15 mouse cellular contexts compared by ENCODE assay signal in genomic region chr5:133890728-133891127, GRCm38 (mm10).
DNase-seq lines count a peak whose midpoint lies in the region; ATAC-seq and TF ChIP-seq lines count a peak whose summit lies in the region.
"Had no signal": no experiment of that assay in that cellular context is flagged by ENCODE, and none has a peak within 500 bp of the region (broad histone marks: within the 10 kb centered on the region; RNA-seq: fewer than 3 reads in every experiment).

No protein-coding gene starts in this region.

- no peaks in the 10 kb centered on the region for H3K27me3 ChIP-seq in forebrain, embryonic 13.5 days
- peaks cover 8% of the 10 kb centered on the region; the same call in 1 of the 2 replicates for H3K27me3 ChIP-seq in forebrain, embryonic 12.5 days
- H3K27me3 ChIP-seq in forebrain, embryonic 16.5 days (replicated peaks; ENCODE audit: control insufficient read depth, insufficient read depth, low read length): no peaks in the 10 kb centered on the region
- no peaks in the 10 kb centered on the region for H3K27me3 ChIP-seq in embryonic facial prominence, embryonic 10.5 days (replicated peaks; ENCODE audit: low read depth, poor library complexity, severe bottlenecking)
- H3K27me3 ChIP-seq: heart, embryonic 12.5 days; hindbrain, embryonic 15.5 days had no signal

- no peak for DNase-seq in layer of hippocampus, adult 2 months (ENCODE audit: low spot score in 2 of 2)
- no peak for DNase-seq in layer of hippocampus, postnatal 25 days (ENCODE audit: extremely low spot score in 1 of 2, low spot score in 1 of 2)
- no peak for DNase-seq in embryonic facial prominence, embryonic 10.5 days (ENCODE audit: low spot score)
- DNase-seq: adrenal gland, adult 8-10 months; adrenal gland, postnatal 36 days; cerebellum, adult 11 months; gastrocnemius, postnatal 14 days; heart, postnatal 36 days; kidney, adult 2 months had no signal

- WGBS in forebrain, embryonic 13.5 days: 68% methylated on average over 3 of the region's 3 CpGs
- whole genome bisulfite sequencing in forebrain, embryonic 12.5 days: 83% methylated on average over 3 of the region's 3 CpGs
- 61% methylated on average over 3 of the region's 3 CpGs for WGBS in forebrain, embryonic 16.5 days
- WGBS in embryonic facial prominence, embryonic 10.5 days: 78% methylated on average over 3 of the region's 3 CpGs

- H3K36me3 ChIP-seq in forebrain, embryonic 13.5 days (ENCODE audit: poor library complexity, severe bottlenecking): no peaks in the 10 kb centered on the region
- H3K36me3 ChIP-seq in forebrain, embryonic 12.5 days (replicated peaks): no peaks in the 10 kb centered on the region
- no peaks in the 10 kb centered on the region for H3K36me3 ChIP-seq in forebrain, embryonic 16.5 days (ENCODE audit: control insufficient read depth, insufficient read depth)
- no peaks in the 10 kb centered on the region for H3K36me3 ChIP-seq in embryonic facial prominence, embryonic 10.5 days (replicated peaks)
- H3K36me3 ChIP-seq: heart, embryonic 12.5 days; hindbrain, embryonic 15.5 days had no signal

- TF ChIP-seq CTCF in layer of hippocampus, adult 2 months (conservative IDR thresholded peaks at IDR 0.05): no peak

- peaks cover 11% of the 10 kb centered on the region for H3K4me1 ChIP-seq in forebrain, embryonic 13.5 days
- H3K4me1 ChIP-seq in forebrain, embryonic 12.5 days: peaks cover 2% of the 10 kb centered on the region; the same call in 1 of the 2 replicates
- H3K4me1 ChIP-seq in forebrain, embryonic 16.5 days (replicated peaks; ENCODE audit: control insufficient read depth, insufficient read depth, low read length): peaks cover 7% of the 10 kb centered on the region; the same call in 1 of the 2 replicates
- no peaks in the 10 kb centered on the region for H3K4me1 ChIP-seq in embryonic facial prominence, embryonic 10.5 days

- H3K4me3 ChIP-seq in forebrain, embryonic 13.5 days: no peak overlapping the region
- H3K4me3 ChIP-seq in forebrain, embryonic 12.5 days (replicated peaks): no peak overlapping the region
- H3K4me3 ChIP-seq in layer of hippocampus, adult 2 months: no peak overlapping the region
- no peak overlapping the region for H3K4me3 ChIP-seq in forebrain, embryonic 16.5 days (replicated peaks; ENCODE audit: low read length)
- no peak overlapping the region for H3K4me3 ChIP-seq in embryonic facial prominence, embryonic 10.5 days
- H3K4me3 ChIP-seq: heart, embryonic 12.5 days; hindbrain, embryonic 15.5 days had no signal

- H3K9me3 ChIP-seq in forebrain, embryonic 13.5 days (replicated peaks): no peaks in the 10 kb centered on the region
- H3K9me3 ChIP-seq in forebrain, embryonic 12.5 days: no peaks in the 10 kb centered on the region
- H3K9me3 ChIP-seq in forebrain, embryonic 16.5 days (ENCODE audit: control insufficient read depth, low read length): no peaks in the 10 kb centered on the region
- no peaks in the 10 kb centered on the region for H3K9me3 ChIP-seq in embryonic facial prominence, embryonic 10.5 days
- H3K9me3 ChIP-seq: heart, embryonic 12.5 days; hindbrain, embryonic 15.5 days had no signal

- H3K9ac ChIP-seq in forebrain, embryonic 13.5 days: no peak overlapping the region
- H3K9ac ChIP-seq in forebrain, embryonic 12.5 days: no peak overlapping the region
- H3K9ac ChIP-seq in forebrain, embryonic 16.5 days (replicated peaks; ENCODE audit: low read depth, low read length): no peak overlapping the region
- H3K9ac ChIP-seq: heart, embryonic 12.5 days; hindbrain, embryonic 15.5 days had no signal

- no peak overlapping the region for H3K4me2 ChIP-seq in forebrain, embryonic 13.5 days
- no peak overlapping the region for H3K4me2 ChIP-seq in forebrain, embryonic 12.5 days
- H3K4me2 ChIP-seq in forebrain, embryonic 16.5 days (ENCODE audit: low read length): no peak overlapping the region
- H3K4me2 ChIP-seq: heart, embryonic 12.5 days had no signal

- 0 out of 2 replicates have a peak, but pooled peaks have one; percentile 48 for ATAC-seq in forebrain, embryonic 13.5 days
- ATAC-seq in forebrain, embryonic 12.5 days (ENCODE audit: low FRiP score): no peak
- peak; percentile 49; the same call in 1 of the 2 replicates for ATAC-seq in forebrain, embryonic 16.5 days
- ATAC-seq: intestine, embryonic 16.5 days had no signal

- H3K27ac ChIP-seq in forebrain, embryonic 13.5 days: peak overlapping the region; percentile 66
- no peak overlapping the region for H3K27ac ChIP-seq in forebrain, embryonic 12.5 days
- peak overlapping the region; percentile 88 for H3K27ac ChIP-seq in layer of hippocampus, adult 2 months
- H3K27ac ChIP-seq in forebrain, embryonic 16.5 days (ENCODE audit: low read length): peak overlapping the region; percentile 80
- H3K27ac ChIP-seq in embryonic facial prominence, embryonic 10.5 days (replicated peaks): no peak overlapping the region

Comparison
In these comparisons a context has a peak if more than half of its experiments do, and no peak if none do; other contexts are left out.
1. H3K27ac ChIP-seq: peak in forebrain, embryonic 13.5 days (single experiment), layer of hippocampus, adult 2 months (single experiment) and forebrain, embryonic 16.5 days (single experiment); none in forebrain, embryonic 12.5 days (single experiment) and embryonic facial prominence, embryonic 10.5 days (single experiment).